In the genomic region with DNA sequence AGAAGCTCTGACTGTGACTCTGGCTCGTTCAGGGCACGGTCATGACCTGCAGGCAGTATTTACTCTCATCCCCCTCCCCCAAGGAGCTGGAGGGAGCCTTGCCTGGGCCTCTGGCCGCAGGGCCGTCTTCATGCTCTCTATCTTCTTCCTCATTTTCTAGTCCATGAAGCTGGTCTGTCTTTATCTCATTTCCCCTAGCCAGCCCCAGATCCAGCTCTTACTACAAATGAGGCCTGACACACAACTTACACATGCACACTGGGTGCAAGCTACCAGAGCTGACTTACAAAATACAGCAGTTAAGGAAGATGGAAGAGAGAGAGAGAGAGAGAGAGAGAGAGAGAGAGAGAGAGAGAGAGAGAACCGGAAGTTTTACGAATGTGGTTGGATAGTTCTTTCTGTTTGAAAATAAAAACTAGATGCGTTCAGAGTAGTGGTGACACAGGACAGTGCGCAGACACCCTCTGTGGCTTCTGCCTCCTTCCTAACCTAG, we compare ENCODE assay signal across 12 mouse cellular contexts. TPM values are rescaled to one million over a fixed set of nuclear protein-coding genes. Genes with fewer than 3 reads are reported as not detected.
DNase-seq lines count a peak whose midpoint lies in the region; ATAC-seq lines count a peak whose summit lies in the region.
"Had no signal": no experiment of that assay in that cellular context is flagged by ENCODE, and none has a peak within 500 bp of the region (broad histone marks: within the 10 kb centered on the region; RNA-seq: fewer than 3 reads in every experiment).

No protein-coding gene starts in this region.

- H3K36me3 ChIP-seq in heart, embryonic 11.5 days (ENCODE audit: control insufficient read depth, insufficient read depth, low read length) = no peaks in the 10 kb centered on the region
- H3K36me3 ChIP-seq: heart, embryonic 15.5 days; midbrain, embryonic 12.5 days had no signal

- no peaks in the 10 kb centered on the region for H3K27me3 ChIP-seq in heart, embryonic 11.5 days (ENCODE audit: control insufficient read depth, insufficient read depth, low read length)
- H3K27me3 ChIP-seq: heart, embryonic 15.5 days had no signal

- ATAC-seq in heart, embryonic 11.5 days (replicated peaks; ENCODE audit: insufficient number of reproducible peaks, low FRiP score, low TSS enrichment) = no peak
- peak; percentile 68 for ATAC-seq in inflammation-experienced regulatory T-cells, adult 6 months
- peak; percentile 63 for ATAC-seq in megakaryocyte progenitor cell, adult 5-6 weeks (replicated peaks; ENCODE audit: poor library complexity)
- ATAC-seq: intestine, embryonic 16.5 days had no signal

- no peak for DNase-seq in heart, postnatal 14 days
- peak; percentile 41 for DNase-seq in T-cell, adult 2 months (ENCODE audit: low spot score)
- no peak for DNase-seq in gastrocnemius, postnatal 36 days
- DNase-seq in layer of hippocampus, adult 18-20 months (ENCODE audit: low spot score in 2 of 2) = no peak
- no peak for DNase-seq in adipocyte (ENCODE audit: low spot score)

- no peak overlapping the region for H3K4me3 ChIP-seq in heart, embryonic 11.5 days (ENCODE audit: low read depth, low read length)
- H3K4me3 ChIP-seq: heart, embryonic 15.5 days; midbrain, embryonic 12.5 days had no signal

- 0 out of 2 replicates have a peak overlapping the region, but pooled peaks have one; percentile 2 for H3K27ac ChIP-seq in heart, embryonic 11.5 days (ENCODE audit: low read depth, low read length)
- H3K27ac ChIP-seq: heart, embryonic 15.5 days; midbrain, embryonic 12.5 days had no signal

- no peak overlapping the region for H3K9ac ChIP-seq in heart, embryonic 11.5 days (ENCODE audit: low read depth, low read length)
- H3K9ac ChIP-seq: heart, embryonic 15.5 days; midbrain, embryonic 12.5 days had no signal

- intact Hi-C loops in heart, postnatal 14 days (cut with DNase I) = no loop called here
- intact Hi-C loops in gastrocnemius, postnatal 36 days (cut with DNase I) = no loop called here

- H3K4me1 ChIP-seq in heart, embryonic 11.5 days (ENCODE audit: control insufficient read depth, insufficient read depth, low read length) = peaks cover 28% of the 10 kb centered on the region

- peak overlapping the region; percentile 14 for H3K4me2 ChIP-seq in heart, embryonic 11.5 days
- H3K4me2 ChIP-seq: heart, embryonic 15.5 days; midbrain, embryonic 12.5 days had no signal

- 38% methylated on average over 8 of the region's 8 CpGs for WGBS in heart, embryonic 11.5 days (ENCODE audit: insufficient replicate concordance)

- H3K9me3 ChIP-seq in heart, embryonic 11.5 days (replicated peaks; ENCODE audit: control insufficient read depth, low read length) = no peaks in the 10 kb centered on the region
- H3K9me3 ChIP-seq: heart, embryonic 15.5 days; midbrain, embryonic 12.5 days had no signal

RNA-seq across cellular contexts. Expression of gene Laptm5, which starts 10.6 kb away (rescaled TPM):
- polyA plus RNA-seq in heart, embryonic 11.5 days (2014; fragmentation: Nextera tagmentation; extraction: Ambion mirVana) = 15.0 and 18.2 TPM in 2 replicates
- 10 to 100 TPM; 17.8 to 35.3 TPM for total RNA-seq in heart, postnatal 14 days (2021)
- 1,000 to 10,000 TPM; 1,760 to 2,043 (median 1,985) TPM for polyA plus RNA-seq in inflammation-experienced regulatory T-cells, adult 6 months (2017; shearing (Covaris generic))
- total RNA-seq in megakaryocyte progenitor cell, adult 5-6 weeks (2015) = 431 and 454 TPM in 2 replicates
- total RNA-seq in megakaryocyte progenitor cell, adult 5-6 weeks (2017) = 127 and 133 TPM in 2 replicates
- total RNA-seq in gastrocnemius, postnatal 36 days (2021) = 1 to 10 TPM; 4.4 to 7.9 TPM
- 10 to 100 TPM; 39.2 to 42.9 TPM for total RNA-seq in layer of hippocampus, adult 18-20 months (2021)

RNA-seq across cellular contexts. Expression of gene Matn1, which starts 41.9 kb away (rescaled TPM):
- polyA plus RNA-seq in heart, embryonic 11.5 days (2014; fragmentation: Nextera tagmentation; extraction: Ambion mirVana) = 0.39 TPM in 1 of 2 replicates, not detected in the other
- total RNA-seq in heart, postnatal 14 days (2021) = not detected
- polyA plus RNA-seq in inflammation-experienced regulatory T-cells, adult 6 months (2017; shearing (Covaris generic)) = not detected
- not detected in 2 replicates for total RNA-seq in megakaryocyte progenitor cell, adult 5-6 weeks (2015)
- total RNA-seq in megakaryocyte progenitor cell, adult 5-6 weeks (2017) = not detected in 2 replicates
- total RNA-seq in gastrocnemius, postnatal 36 days (2021) = not detected
- total RNA-seq in layer of hippocampus, adult 18-20 months (2021) = under 1 TPM; 0.33 to 0.72 TPM
- polyA plus RNA-seq: C2C12; intestine, embryonic 16.5 days had no signal
